Mouse (Mus musculus) forebrain, embryonic 12.5 days (tissue): ENCODE results near the gene Drd4. TPM values are rescaled to one million over a fixed set of nuclear protein-coding genes. Genes with fewer than 3 reads are reported as not detected.

ENCODE experiments used
- ATAC-seq: fragments of 200-750 bp; cut with Nextera tagmentation; 2 replicates; pipeline ENCODE4 v1.8.0; 2017; ENCODE audit warnings: moderate TSS enrichment; ENCODE audit not compliant: low FRiP score
- H3K27ac ChIP-seq: fragments of 300-500 bp; sonication (generic); 2 replicates; pipeline ENCODE4 v1.5.1; 2016; ENCODE audit warnings: mild to moderate bottlenecking
- H3K27me3 ChIP-seq: fragments of 300-500 bp; sonication (generic); 2 replicates; pipeline ENCODE4 v1.6.1; 2016; ENCODE audit warnings: mild to moderate bottlenecking
- H3K36me3 ChIP-seq: fragments of 300-500 bp; sonication (generic); replicated peaks from 2 replicates; pipeline ENCODE4 v1.6.1; 2016; ENCODE audit warnings: mild to moderate bottlenecking
- H3K4me1 ChIP-seq: fragments of 300-500 bp; sonication (generic); 2 replicates; pipeline ENCODE4 v1.6.1; 2016
- H3K4me2 ChIP-seq: fragments of 300-500 bp; sonication (generic); 2 replicates; pipeline ENCODE4 v1.6.1; 2016; ENCODE audit warnings: mild to moderate bottlenecking, moderate library complexity
- H3K4me3 ChIP-seq: fragments of 300-500 bp; sonication (generic); replicated peaks from 2 replicates; pipeline ENCODE4 v1.5.1; 2016; ENCODE audit warnings: mild to moderate bottlenecking
- H3K9ac ChIP-seq: fragments of 300-500 bp; sonication (generic); 2 replicates; pipeline ENCODE4 v1.6.1; 2016; ENCODE audit warnings: mild to moderate bottlenecking
- H3K9me3 ChIP-seq: fragments of 300-500 bp; sonication (generic); 2 replicates; pipeline ENCODE4 v1.6.1; 2016
- WGBS: fragments of 180-500 bp; shearing (Covaris S2); methylation state at CpG from one replicate; pipeline ENCODE4 v1.1.7; 2016; 5-methylcytosine and 5-hydroxymethylcytosine counted together
- polyA plus RNA-seq: library from polyadenylated mRNA; unstranded; fragments of >200 nt; fragmentation: Nextera tagmentation; extraction: Ambion mirVana; gene quantifications from 2 replicates; pipeline ENCODE4 v1.2.1, GENCODE M21; 2016

Gene Drd4
- polyA plus RNA-seq, 1 experiment from 2014 or later, result 0.38 TPM

DNA sequence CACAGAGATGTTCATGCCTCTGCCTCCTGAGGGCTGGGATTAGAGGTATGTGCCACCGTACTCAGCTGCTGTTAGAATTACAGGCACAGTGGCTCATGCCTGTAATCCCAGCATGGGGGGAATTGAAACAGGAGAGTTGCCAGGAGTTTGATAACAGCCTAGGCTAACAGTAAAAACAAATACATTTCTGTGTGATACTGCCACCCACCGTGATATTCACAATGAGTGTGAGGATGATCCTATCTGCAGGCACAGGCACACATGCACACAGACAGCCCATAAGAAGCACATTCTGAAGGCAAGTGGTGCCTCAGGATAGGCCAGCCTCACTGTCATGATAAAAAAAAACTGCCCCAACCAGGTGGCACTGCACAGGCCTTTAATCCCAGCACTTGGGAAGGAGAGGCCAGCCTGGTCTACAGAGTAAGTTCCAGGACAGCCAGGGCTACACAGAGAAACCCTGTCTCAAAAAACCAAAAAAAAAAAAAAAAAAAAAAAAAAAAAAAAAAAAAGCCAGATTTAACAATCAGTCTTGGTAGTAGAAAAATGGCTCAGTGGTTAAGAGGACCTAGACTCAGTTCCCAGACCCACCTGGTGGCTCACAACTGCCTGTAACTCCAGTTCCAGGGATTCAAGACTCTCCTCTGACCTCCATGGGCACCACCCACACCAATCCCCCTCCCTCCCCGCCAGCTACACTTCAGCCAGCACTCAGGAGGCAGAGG lies 6.3 kb downstream of the Drd4 start:
- Histone ChIP-seq H3K4me3 (no peak overlapping the region), H3K27me3 (peaks cover 35% of the 10 kb centered on the region), H3K4me1 (peaks cover 16% of the 10 kb centered on the region), H3K9ac (no peak overlapping the region), H3K36me3 (peaks cover 56% of the 10 kb centered on the region), H3K27ac (no peak overlapping the region), H3K4me2 (no peak overlapping the region), H3K9me3 (no peaks in the 10 kb centered on the region)
- 84% methylated on average over 3 of the region's 3 CpGs for WGBS
- no peak for ATAC-seq

DNA sequence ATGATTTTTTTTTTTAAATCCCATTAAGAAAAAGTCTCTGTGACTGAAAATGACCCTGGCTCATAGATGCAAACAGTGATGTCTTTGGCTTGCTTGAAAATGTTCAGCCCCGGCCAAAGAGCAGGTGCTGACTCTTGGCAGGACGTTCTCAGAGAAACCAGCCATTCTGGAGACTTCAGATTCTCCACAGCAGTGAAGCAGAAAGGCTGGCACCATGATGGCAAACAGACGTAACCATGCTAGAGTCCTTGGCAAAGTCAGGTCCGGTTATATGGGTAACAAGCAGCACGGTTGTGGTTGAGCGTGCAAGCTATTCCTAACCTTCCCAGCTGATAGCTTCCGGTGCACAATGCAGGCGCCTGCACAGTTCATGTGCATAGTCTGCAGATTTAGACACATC lies 7.4 kb downstream of the Drd4 start:
- 95% methylated on average over 8 of the region's 8 CpGs for WGBS

DNA sequence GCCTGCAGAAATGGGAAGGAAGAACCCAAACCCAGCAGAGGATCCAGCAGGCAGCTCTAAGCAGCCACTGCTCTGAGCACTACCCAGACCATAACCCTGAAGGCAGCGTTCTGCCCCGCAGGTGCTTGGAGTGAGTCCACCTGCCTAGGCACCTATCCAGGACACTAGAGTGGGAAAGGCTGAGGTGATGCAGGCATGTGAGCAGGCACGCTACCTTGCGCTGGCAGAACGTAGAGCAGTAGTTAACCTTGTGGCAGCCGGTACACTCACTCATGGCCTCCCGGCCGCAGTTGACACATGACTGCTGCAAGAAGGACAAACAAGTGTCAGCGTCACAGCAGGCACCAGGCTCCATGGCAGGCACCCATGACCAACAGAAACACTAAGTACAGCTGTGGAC lies 9.6 kb downstream of the Drd4 start:
- 97% methylated on average over 9 of the region's 9 CpGs for WGBS
- no peak overlapping the region for H3K27ac ChIP-seq
- H3K27me3 ChIP-seq, result peaks cover 2% of the 10 kb centered on the region
- no peak for ATAC-seq
- H3K4me2 ChIP-seq, result no peak overlapping the region
- no peaks in the 10 kb centered on the region for H3K4me1 ChIP-seq
- H3K9me3 ChIP-seq, result no peaks in the 10 kb centered on the region
- no peak overlapping the region for H3K4me3 ChIP-seq
- peaks cover 87% of the 10 kb centered on the region for H3K36me3 ChIP-seq
- no peak overlapping the region for H3K9ac ChIP-seq

More for the DNA sequence above, 7.4 kb downstream of the Drd4 start:
- ATAC-seq, result no peak
- Histone ChIP-seq H3K36me3 (peaks cover 67% of the 10 kb centered on the region), H3K4me1 (peaks cover 5% of the 10 kb centered on the region), H3K27me3 (peaks cover 24% of the 10 kb centered on the region), H3K9ac (no peak overlapping the region), H3K4me2 (no peak overlapping the region), H3K27ac (no peak overlapping the region), H3K4me3 (no peak overlapping the region), H3K9me3 (no peaks in the 10 kb centered on the region)

DNA sequence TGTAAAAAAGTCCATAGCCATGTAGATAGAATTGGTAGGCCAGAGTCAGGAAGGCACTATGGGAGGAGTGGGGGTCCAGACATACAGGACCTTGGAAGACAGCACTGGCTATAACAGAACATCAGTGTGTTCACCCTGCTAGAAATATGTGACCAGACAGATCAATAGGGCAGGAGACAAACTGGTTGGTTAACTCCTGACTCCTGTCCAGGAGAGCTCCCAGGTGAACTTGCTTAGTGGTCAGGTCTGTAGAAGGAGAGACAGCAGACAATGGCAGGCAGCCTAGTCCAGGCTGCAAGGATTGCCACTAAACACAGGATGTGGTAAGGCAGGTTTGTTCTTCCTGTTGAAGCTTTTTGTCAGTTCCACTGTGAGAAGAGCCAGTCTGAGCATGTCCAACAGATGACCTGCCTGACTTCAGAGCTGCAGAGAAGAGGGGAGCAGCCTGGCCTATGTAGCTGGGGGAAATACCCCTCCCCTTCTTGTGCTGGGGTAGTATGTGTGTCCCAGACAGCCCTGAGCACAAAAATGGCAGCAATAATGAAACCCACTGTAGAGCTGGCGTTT lies 11.0 kb downstream of the Drd4 start:
- 91% methylated on average over 1 of the region's 1 CpGs for WGBS
- H3K4me3 ChIP-seq, result no peak overlapping the region
- no peaks in the 10 kb centered on the region for H3K27me3 ChIP-seq
- H3K27ac ChIP-seq, result no peak overlapping the region
- no peaks in the 10 kb centered on the region for H3K9me3 ChIP-seq
- no peak for ATAC-seq
- peaks cover 88% of the 10 kb centered on the region for H3K36me3 ChIP-seq
- H3K9ac ChIP-seq, result no peak overlapping the region
- H3K4me1 ChIP-seq, result no peaks in the 10 kb centered on the region
- no peak overlapping the region for H3K4me2 ChIP-seq

DNA sequence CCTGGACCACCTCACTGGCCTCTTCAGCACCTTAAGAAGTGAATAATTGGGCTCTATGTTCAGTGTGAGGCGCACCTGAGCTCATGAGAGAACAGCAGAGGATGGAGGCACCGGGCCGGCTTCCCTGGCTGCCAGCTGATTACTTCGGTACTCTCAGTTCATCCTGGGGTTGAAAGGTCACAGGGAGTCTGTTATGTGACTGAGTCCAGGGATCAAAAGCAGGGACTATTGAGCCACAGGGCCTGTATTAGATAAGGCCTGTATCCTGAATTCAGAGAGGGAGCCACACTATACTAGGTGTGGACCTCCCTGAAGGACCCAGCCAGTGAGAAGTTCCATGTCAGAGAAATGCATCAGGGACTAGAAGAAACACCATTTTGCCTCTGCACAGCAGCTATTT lies 12.7 kb downstream of the Drd4 start:
- no peak for ATAC-seq
- Histone ChIP-seq H3K36me3 (peaks cover 98% of the 10 kb centered on the region), H3K27ac (no peak overlapping the region), H3K4me1 (no peaks in the 10 kb centered on the region), H3K27me3 (no peaks in the 10 kb centered on the region), H3K9me3 (no peaks in the 10 kb centered on the region), H3K4me3 (no peak overlapping the region), H3K9ac (no peak overlapping the region), H3K4me2 (no peak overlapping the region)
- 90% methylated on average over 4 of the region's 4 CpGs for WGBS

DNA sequence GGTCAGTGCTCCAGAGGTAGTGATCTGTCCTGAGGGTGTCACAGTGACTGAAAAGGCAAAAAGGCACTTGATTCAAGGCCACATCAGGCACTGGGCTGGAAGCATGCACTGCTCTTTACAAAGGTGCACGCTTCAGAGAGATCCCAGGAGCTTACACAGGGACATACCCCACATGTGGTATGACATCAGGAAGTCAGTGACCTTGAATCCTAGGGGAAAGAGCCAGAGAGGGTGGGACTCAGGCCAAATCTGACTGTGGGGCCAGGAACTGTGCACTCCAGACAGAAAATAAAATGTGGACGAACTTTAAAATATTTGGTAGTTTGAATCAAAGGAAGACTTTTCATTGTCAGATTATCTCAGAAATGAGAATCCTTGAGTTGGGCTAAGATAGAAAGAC lies 22.6 kb downstream of the Drd4 start:
- H3K36me3 ChIP-seq, result peaks cover 96% of the 10 kb centered on the region
- ATAC-seq, result no peak
- no peaks in the 10 kb centered on the region for H3K9me3 ChIP-seq
- no peak overlapping the region for H3K4me3 ChIP-seq
- H3K4me1 ChIP-seq, result no peaks in the 10 kb centered on the region
- no peak overlapping the region for H3K27ac ChIP-seq
- no peak overlapping the region for H3K9ac ChIP-seq
- no peak overlapping the region for H3K4me2 ChIP-seq
- H3K27me3 ChIP-seq, result no peaks in the 10 kb centered on the region
- 95% methylated on average over 2 of the region's 2 CpGs for WGBS

DNA sequence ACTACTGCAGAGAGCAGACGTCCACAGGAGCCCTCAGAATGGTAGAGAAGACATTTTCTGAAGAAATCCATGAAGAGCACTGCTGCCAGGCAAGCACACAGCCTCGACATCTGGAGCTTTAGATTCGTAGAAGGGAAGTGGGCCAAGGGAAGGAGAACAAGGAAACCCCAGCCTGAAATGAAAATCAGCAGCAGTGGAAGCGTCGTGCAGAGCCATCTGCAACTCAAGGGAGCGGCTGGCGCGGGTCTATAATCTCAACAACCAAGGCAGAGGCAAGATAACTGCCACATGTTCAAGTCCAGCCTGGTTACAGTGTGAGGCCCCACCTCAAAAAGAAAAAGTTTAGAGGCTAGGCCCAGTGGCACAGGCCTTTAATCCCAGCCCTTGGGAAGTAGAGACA lies 23.3 kb downstream of the Drd4 start:
- ATAC-seq, result no peak
- WGBS, result 92% methylated on average over 8 of the region's 8 CpGs
- Histone ChIP-seq H3K4me3 (no peak overlapping the region), H3K9me3 (no peaks in the 10 kb centered on the region), H3K27ac (no peak overlapping the region), H3K4me2 (no peak overlapping the region), H3K4me1 (no peaks in the 10 kb centered on the region), H3K27me3 (no peaks in the 10 kb centered on the region), H3K9ac (no peak overlapping the region), H3K36me3 (peaks cover 96% of the 10 kb centered on the region)

DNA sequence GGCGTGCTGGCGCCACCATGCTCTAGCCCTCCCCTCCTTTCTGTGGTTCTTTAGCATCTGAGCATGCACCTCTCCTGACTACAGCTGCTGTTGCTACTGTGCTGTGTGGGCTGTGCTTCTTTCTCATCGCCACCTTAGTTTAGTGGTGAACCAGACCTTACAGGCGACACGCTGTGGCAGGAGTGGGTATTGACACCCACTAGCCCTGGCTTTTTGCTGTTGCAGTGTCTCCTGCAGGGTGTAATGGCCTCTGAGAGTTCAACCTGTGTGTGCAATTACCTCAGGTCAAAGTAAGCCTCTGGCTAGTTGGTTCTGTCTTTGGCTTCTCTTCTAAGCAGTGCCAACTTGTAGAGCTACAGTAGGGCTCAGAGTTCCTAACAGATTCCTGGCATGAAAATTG lies 24.2 kb downstream of the Drd4 start:
- no peak overlapping the region for H3K4me2 ChIP-seq
- H3K27ac ChIP-seq, result no peak overlapping the region
- no peaks in the 10 kb centered on the region for H3K9me3 ChIP-seq
- no peaks in the 10 kb centered on the region for H3K27me3 ChIP-seq
- no peaks in the 10 kb centered on the region for H3K4me1 ChIP-seq
- H3K4me3 ChIP-seq, result no peak overlapping the region
- ATAC-seq, result no peak
- peaks cover 96% of the 10 kb centered on the region for H3K36me3 ChIP-seq
- WGBS, result 75% methylated on average over 5 of the region's 5 CpGs
- no peak overlapping the region for H3K9ac ChIP-seq

DNA sequence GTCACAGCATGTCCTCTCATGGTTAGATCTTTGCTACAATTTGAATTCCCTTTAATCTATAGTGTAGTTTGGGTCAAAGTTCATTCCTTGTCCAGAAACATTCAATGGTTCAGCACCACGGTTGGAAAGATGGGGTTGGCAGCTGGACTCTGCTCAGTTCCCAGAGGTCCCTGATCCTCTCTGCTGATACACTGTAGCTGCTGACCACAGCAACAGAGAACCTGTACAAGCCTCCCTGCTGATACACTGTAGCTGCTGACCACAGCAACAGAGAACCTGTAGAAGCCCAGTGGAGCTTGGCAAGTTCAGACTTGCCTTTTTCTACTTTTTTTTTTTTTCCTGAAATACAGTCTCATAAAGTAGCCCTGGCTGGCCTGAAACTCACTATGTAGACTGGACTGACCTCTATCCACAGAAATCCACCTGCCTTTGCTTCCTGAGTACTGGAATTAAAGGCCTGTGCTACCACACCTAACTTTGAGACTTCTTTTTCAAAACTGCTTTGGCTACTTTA lies 25.9 kb downstream of the Drd4 start:
- Histone ChIP-seq H3K9ac (no peak overlapping the region), H3K4me1 (no peaks in the 10 kb centered on the region), H3K4me2 (no peak overlapping the region), H3K36me3 (peaks cover 96% of the 10 kb centered on the region), H3K4me3 (no peak overlapping the region), H3K9me3 (no peaks in the 10 kb centered on the region), H3K27ac (no peak overlapping the region), H3K27me3 (no peaks in the 10 kb centered on the region)
- WGBS, result 76% methylated on average over 1 of the region's 1 CpGs
- no peak for ATAC-seq

DNA sequence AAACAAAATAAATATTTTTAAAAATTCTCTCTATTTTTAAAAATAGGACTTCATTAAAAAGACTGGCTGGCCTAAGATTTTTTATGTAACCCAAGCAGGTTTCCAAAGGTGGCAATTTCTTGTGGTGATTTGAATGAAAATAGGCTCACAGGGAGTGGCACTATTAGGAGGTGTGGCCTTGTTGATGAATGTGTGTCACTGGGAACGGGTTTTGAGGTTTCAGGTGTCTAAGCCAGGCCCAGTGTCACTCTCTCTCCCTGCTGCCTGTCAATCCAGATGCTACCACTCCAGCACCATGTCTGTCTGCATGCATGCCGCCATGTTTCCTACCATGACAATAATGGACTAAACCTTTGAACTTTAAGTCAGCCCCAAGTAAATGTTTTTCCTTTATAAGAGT lies 27.6 kb downstream of the Drd4 start:
- Histone ChIP-seq H3K9me3 (no peaks in the 10 kb centered on the region), H3K27ac (no peak overlapping the region), H3K4me3 (no peak overlapping the region), H3K9ac (no peak overlapping the region), H3K27me3 (no peaks in the 10 kb centered on the region), H3K36me3 (peaks cover 97% of the 10 kb centered on the region), H3K4me1 (0 out of 2 replicates have a peak, but pooled peaks cover 1% of the 10 kb centered on the region), H3K4me2 (no peak overlapping the region)
- no peak for ATAC-seq
- WGBS, result 88% methylated on average over 2 of the region's 2 CpGs

DNA sequence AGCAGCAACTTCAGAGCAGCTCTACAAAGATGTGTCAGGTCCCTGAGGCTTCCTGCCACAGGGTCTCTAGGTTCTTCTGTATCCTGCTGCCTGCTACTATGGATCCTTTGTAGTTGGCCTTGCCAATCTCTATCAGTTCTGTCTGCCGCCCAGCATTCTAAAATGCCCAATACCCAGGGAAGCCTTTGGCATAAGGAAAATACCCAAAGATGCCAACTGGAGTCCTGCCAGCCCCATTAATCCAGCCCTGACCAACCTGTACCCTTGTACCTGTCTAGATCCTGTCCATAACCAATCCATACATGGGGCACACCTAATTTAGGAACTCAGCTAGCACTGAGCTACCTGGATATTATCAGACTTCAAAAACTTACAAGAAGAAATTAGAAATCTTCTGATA lies 32.9 kb downstream of the Drd4 start:
- 86% methylated on average over 1 of the region's 1 CpGs for WGBS

DNA sequence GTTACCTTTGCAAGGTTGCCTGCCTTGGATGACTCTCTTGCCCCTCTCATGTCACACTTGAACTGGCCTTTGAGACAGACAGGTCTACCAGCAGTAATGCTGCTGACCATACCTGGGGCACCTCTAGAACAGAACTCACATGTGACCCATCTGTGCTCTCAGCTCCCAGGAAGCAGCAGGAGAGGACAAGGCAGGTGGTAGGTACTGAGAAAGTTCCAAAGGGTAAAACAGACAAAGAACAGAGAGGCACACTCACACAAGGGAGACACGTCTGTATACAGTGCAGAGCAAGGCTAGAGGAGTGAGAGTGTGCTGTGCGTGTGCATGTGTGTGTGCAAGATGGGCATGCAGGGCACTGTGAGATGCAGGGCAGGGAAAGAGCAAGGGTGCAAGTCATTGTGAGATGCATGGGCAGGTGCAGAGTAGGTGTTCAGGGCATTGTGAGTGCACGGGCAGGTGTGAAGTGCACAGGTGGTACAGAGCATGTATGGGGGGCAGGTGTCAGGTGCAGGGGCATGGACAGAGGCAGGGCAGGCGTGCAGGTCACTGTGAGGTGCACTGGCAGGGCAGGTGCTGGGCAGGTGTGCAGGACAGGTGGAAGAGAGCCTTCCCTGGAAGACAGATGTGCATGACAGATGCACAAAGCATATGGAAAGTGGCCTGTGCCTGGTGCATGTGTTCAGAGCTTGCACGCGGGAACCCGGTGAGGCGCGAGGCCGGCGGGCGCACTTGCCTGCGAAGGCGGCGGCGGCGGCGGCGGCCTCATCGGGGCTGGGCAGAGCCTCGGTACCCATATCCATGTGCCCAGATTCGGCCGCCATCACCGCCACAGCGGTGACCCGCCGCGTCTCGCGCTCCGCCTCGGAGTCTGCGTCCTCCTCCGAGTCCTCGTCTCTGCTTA lies 35.0 kb downstream of the Drd4 start:
- H3K27me3 ChIP-seq, result no peaks in the 10 kb centered on the region
- H3K36me3 ChIP-seq, result peaks cover 28% of the 10 kb centered on the region
- no peaks in the 10 kb centered on the region for H3K9me3 ChIP-seq
- peaks cover 31% of the 10 kb centered on the region for H3K4me1 ChIP-seq
- peak overlapping the region; percentile 86 for H3K4me2 ChIP-seq
- peak overlapping the region; percentile 69 for H3K4me3 ChIP-seq
- 5% methylated on average over 35 of the region's 35 CpGs for WGBS
- peak overlapping the region; percentile 83 for H3K9ac ChIP-seq
- peak overlapping the region; percentile 99 for H3K27ac ChIP-seq
- peak; percentile 42 for ATAC-seq

More for the DNA sequence above, 32.9 kb downstream of the Drd4 start:
- Histone ChIP-seq H3K27ac (no peak overlapping the region), H3K36me3 (peaks cover 48% of the 10 kb centered on the region), H3K4me1 (peaks cover 31% of the 10 kb centered on the region), H3K9ac (no peak overlapping the region), H3K9me3 (no peaks in the 10 kb centered on the region), H3K4me2 (no peak overlapping the region), H3K27me3 (no peaks in the 10 kb centered on the region), H3K4me3 (no peak overlapping the region)
- ATAC-seq, result no peak
